Mouse (Mus musculus): ENCODE results near the gene Hoxd9. TPM values are rescaled to one million over a fixed set of nuclear protein-coding genes. Genes with fewer than 3 reads are reported as not detected.
A peak's percentile ranks its signal among the peaks of the same experiment; 100 is the strongest.

The Hoxd9 gene
- polyA plus RNA-seq, 1 experiment from 2014 or later: 0.15 TPM

MicroRNAs encoded within 50 kb of the gene (microRNA counts, 519-probe panel; counts per million panel counts)
- microRNA mmu-miR-10b: 2,089 counts per million, percentile 27 among the panel's probes with 10 or more counts

Small RNA genes lying within 50 kb of the gene (microRNA-seq; reads per million reads assigned to microRNA genes)
- not detected for gene Gm44463
- 2,660 reads per million, percentile 86 among the genes with 10 or more reads in this experiment for gene Mir10b

Other genes starting within 250 kb of the Hoxd9 start
- gene Lnpk, start 118.3 kb upstream of the Hoxd9 start, polyA plus RNA-seq (2015; fragmentation: Nextera tagmentation; extraction: Ambion mirVana): 15.3 and 15.9 TPM in 2 replicates
- not detected in 2 replicates for gene Evx2, start 38.2 kb upstream of the Hoxd9 start, polyA plus RNA-seq (2015; fragmentation: Nextera tagmentation; extraction: Ambion mirVana)
- gene Hoxd13, start 29.4 kb upstream of the Hoxd9 start, polyA plus RNA-seq (2015; fragmentation: Nextera tagmentation; extraction: Ambion mirVana): 0.14 TPM in 1 of 2 replicates, not detected in the other
- 0.10 TPM in 1 of 2 replicates, not detected in the other for gene Hoxd12, start 22.7 kb upstream of the Hoxd9 start, polyA plus RNA-seq (2015; fragmentation: Nextera tagmentation; extraction: Ambion mirVana)
- gene Hoxd11, start 18.2 kb upstream of the Hoxd9 start, polyA plus RNA-seq (2015; fragmentation: Nextera tagmentation; extraction: Ambion mirVana): not detected in 2 replicates
- 0.08 TPM in 1 of 2 replicates, not detected in the other for gene Hoxd10, start 5.8 kb upstream of the Hoxd9 start, polyA plus RNA-seq (2015; fragmentation: Nextera tagmentation; extraction: Ambion mirVana)
- gene Hoxd8, start 6.9 kb downstream of the Hoxd9 start, polyA plus RNA-seq (2015; fragmentation: Nextera tagmentation; extraction: Ambion mirVana): 0.24 and 0.56 TPM in 2 replicates
- gene Hoxd3, start 14.2 kb downstream of the Hoxd9 start, polyA plus RNA-seq (2015; fragmentation: Nextera tagmentation; extraction: Ambion mirVana): 0.29 and 1.0 TPM in 2 replicates
- 0.09 and 0.15 TPM in 2 replicates for gene Hoxd4, start 14.2 kb downstream of the Hoxd9 start, polyA plus RNA-seq (2015; fragmentation: Nextera tagmentation; extraction: Ambion mirVana)
- not detected in 2 replicates for gene Gm28230, start 29.0 kb downstream of the Hoxd9 start, polyA plus RNA-seq (2015; fragmentation: Nextera tagmentation; extraction: Ambion mirVana)
- not detected in 2 replicates for gene Hoxd1, start 65.3 kb downstream of the Hoxd9 start, polyA plus RNA-seq (2015; fragmentation: Nextera tagmentation; extraction: Ambion mirVana)
- gene Mtx2, start 128.1 kb downstream of the Hoxd9 start, polyA plus RNA-seq (2015; fragmentation: Nextera tagmentation; extraction: Ambion mirVana): 133 and 158 TPM in 2 replicates

Measured in heart, embryonic 15.5 days (tissue).